Mouse (Mus musculus): ENCODE measurements around the gene Cer1. TPM values are rescaled to one million over a fixed set of nuclear protein-coding genes. Genes with fewer than 3 reads are reported as not detected.

Cer1 gene
- polyA plus RNA-seq, 1 experiment, result not detected

DNA sequence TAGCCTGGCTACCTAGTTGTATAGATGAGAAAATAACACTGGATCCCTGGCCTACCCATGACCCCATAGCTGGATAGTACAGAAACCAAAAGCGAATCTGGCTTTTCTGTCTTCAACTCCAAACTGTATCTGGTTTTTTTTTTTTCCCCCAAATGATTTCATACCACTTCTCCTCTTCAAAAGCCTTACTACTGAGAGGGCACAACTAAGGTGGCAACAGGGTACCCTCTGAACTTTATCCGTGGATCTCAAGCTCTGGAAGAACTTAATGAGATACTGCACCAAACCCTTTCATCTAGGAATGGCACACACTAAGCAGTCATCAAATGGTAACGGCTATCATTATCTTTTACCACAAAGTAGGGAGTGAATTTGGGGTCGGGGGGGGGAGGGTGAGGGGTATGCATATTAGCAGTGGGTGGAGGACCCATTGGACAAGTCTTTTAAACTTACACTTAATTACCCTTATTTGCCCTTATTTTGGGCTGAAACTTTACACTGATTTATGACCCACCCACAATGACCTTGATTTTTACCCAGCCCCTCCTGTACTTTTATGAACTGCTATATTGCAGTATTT lies 26.4 kb downstream of the Cer1 start:
- TF ChIP-seq POLR2A (IDR thresholded peaks at IDR 0.05; ENCODE audit: borderline replicate concordance, control insufficient read depth, low read depth, low read length) (no peak), CTCF (IDR thresholded peaks at IDR 0.05; ENCODE audit: control insufficient read depth, insufficient read depth, low read length) (no peak)
- Histone ChIP-seq H3K4me1 (ENCODE audit: control insufficient read depth, insufficient read depth, low read length) (no peaks in the 10 kb centered on the region; the same call in 1 of the 2 replicates), H3K27ac (ENCODE audit: control insufficient read depth, insufficient read depth, low read depth, low read length, poor library complexity) (no peak overlapping the region), H3K4me3 (replicated peaks; ENCODE audit: control insufficient read depth, low read depth, low read length) (no peak overlapping the region)
- 24% methylated on average over 4 of the region's 4 CpGs for WGBS

DNA sequence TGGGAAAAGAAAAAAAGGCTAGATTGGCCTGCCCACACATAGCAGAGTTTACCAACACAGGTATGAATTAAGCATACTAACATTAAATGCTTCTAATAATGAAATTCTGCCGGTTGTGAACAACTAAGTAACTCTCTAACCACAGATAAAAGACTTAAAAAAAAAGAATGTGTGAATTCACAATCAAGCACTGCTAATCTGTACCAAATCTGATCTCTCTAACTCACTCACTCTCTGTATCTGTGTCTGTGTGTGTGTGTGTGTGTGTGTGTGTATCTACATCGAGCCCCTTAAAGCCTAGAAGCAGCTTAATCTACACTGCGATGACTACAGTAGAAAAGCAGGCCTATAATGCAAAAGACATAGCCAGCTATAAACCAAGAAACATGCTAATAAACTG lies 28.0 kb downstream of the Cer1 start:
- TF ChIP-seq POLR2A (IDR thresholded peaks at IDR 0.05; ENCODE audit: borderline replicate concordance, control insufficient read depth, low read depth, low read length) (no peak), CTCF (IDR thresholded peaks at IDR 0.05; ENCODE audit: control insufficient read depth, insufficient read depth, low read length) (no peak)
- Histone ChIP-seq H3K27ac (ENCODE audit: control insufficient read depth, insufficient read depth, low read depth, low read length, poor library complexity) (no peak overlapping the region), H3K4me1 (ENCODE audit: control insufficient read depth, insufficient read depth, low read length) (no peaks in the 10 kb centered on the region; the same call in 1 of the 2 replicates), H3K4me3 (replicated peaks; ENCODE audit: control insufficient read depth, low read depth, low read length) (no peak overlapping the region)
- 69% methylated on average over 3 of the region's 3 CpGs for WGBS

GRCm38 (mm10) chr4:82853809-82854208 lies 31.1 kb downstream of the Cer1 start:
- no peak overlapping the region for H3K27ac ChIP-seq (ENCODE audit: control insufficient read depth, insufficient read depth, low read depth, low read length, poor library complexity)
- no peak overlapping the region for H3K4me3 ChIP-seq (replicated peaks; ENCODE audit: control insufficient read depth, low read depth, low read length)
- no peaks in the 10 kb centered on the region; the same call in 1 of the 2 replicates for H3K4me1 ChIP-seq (ENCODE audit: control insufficient read depth, insufficient read depth, low read length)
- WGBS, result 85% methylated on average over 2 of the region's 2 CpGs
- TF ChIP-seq POLR2A (IDR thresholded peaks at IDR 0.05; ENCODE audit: borderline replicate concordance, control insufficient read depth, low read depth, low read length) (no peak), CTCF (IDR thresholded peaks at IDR 0.05; ENCODE audit: control insufficient read depth, insufficient read depth, low read length) (no peak)

DNA sequence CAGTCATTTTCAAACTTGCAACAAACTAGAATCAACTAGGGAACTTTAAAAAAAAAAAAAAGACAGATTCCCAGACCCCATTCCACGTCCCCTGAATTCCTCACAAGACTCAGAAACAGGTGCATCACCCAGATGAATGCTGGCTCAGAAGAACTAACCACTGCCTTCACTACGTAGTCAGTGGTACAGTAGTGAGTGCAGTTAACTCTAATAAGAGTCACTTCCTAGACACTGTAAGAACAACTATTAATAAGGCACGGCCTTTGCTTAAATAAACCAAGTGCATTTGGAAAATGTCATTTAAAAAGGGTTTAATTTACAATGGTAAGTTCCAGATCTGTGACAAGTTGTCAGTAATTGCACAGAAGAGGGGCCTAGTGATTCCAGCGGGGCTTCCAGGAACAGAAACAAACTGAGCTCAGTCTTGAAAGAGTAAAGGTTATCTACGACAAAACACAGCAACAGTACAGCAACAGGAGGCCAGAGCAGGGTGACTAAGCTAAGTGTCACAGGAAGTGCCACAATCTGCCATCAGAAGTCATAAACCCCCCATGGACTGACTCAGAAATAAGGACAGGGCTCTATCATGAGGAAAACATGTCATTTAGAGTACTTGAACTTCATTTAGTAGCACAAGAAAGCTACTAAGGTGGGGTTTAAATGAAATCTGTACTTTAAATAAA lies 36.3 kb downstream of the Cer1 start:
- Histone ChIP-seq H3K4me1 (ENCODE audit: control insufficient read depth, insufficient read depth, low read length) (no peaks in the 10 kb centered on the region; the same call in 1 of the 2 replicates), H3K4me3 (replicated peaks; ENCODE audit: control insufficient read depth, low read depth, low read length) (no peak overlapping the region), H3K27ac (ENCODE audit: control insufficient read depth, insufficient read depth, low read depth, low read length, poor library complexity) (no peak overlapping the region)
- TF ChIP-seq POLR2A (IDR thresholded peaks at IDR 0.05; ENCODE audit: borderline replicate concordance, control insufficient read depth, low read depth, low read length) (no peak), CTCF (IDR thresholded peaks at IDR 0.05; ENCODE audit: control insufficient read depth, insufficient read depth, low read length) (no peak)
- 36% methylated on average over 5 of the region's 5 CpGs for WGBS

GRCm38 (mm10) chr4:82837526-82838240 lies 47.3 kb downstream of the Cer1 start:
- no peak for TF ChIP-seq POLR2A (IDR thresholded peaks at IDR 0.05; ENCODE audit: borderline replicate concordance, control insufficient read depth, low read depth, low read length)
- no peak for TF ChIP-seq CTCF (IDR thresholded peaks at IDR 0.05; ENCODE audit: control insufficient read depth, insufficient read depth, low read length)
- Histone ChIP-seq H3K27ac (ENCODE audit: control insufficient read depth, insufficient read depth, low read depth, low read length, poor library complexity) (no peak overlapping the region), H3K4me3 (replicated peaks; ENCODE audit: control insufficient read depth, low read depth, low read length) (no peak overlapping the region), H3K4me1 (ENCODE audit: control insufficient read depth, insufficient read depth, low read length) (no peaks in the 10 kb centered on the region)
- WGBS, result 68% methylated on average over 3 of the region's 3 CpGs

Other genes starting within 250 kb of the Cer1 start
- 4.1 and 12.2 TPM in 2 replicates for gene Nfib, start 179.4 kb downstream of the Cer1 start, polyA plus RNA-seq (2011; ENCODE audit: insufficient read depth, insufficient read length, low replicate concordance, missing spikeins)
- gene Zdhhc21, start 25.2 kb downstream of the Cer1 start, polyA plus RNA-seq (2011; ENCODE audit: insufficient read depth, insufficient read length, low replicate concordance, missing spikeins), result 2.2 and 3.2 TPM in 2 replicates
- 0.37 TPM in 1 of 2 replicates, not detected in the other for gene Frem1, start 167.2 kb upstream of the Cer1 start, polyA plus RNA-seq (2011; ENCODE audit: insufficient read depth, insufficient read length, low replicate concordance, missing spikeins)

Measured in bone marrow, adult 2 months (tissue).